Mouse (Mus musculus) heart, postnatal 14 days (tissue): ENCODE data around the gene Cd48. TPM values are rescaled to one million over a fixed set of nuclear protein-coding genes. Genes with fewer than 3 reads are reported as not detected.
"Not testable (repeated sequence)": the region's sequence is repeated elsewhere in the genome, so short reads cannot be mapped to it uniquely, and the experiment has no call there.

Experiments used
- DNase-seq, 2 experiments: peaks; one replicate each; pipeline ENCODE4 v3.0.0; 2021 to 2022
- intact Hi-C: fragments of 180-260 bp; cut with DNase I; formaldehyde crosslinking; loops from one replicate; pipeline ENCODE4 v1.15.1; 2025
- long read RNA-seq, 2 experiments: library from polyadenylated mRNA; stranded (forward); transcript quantifications; one replicate each; pipeline ENCODE4 v2.0.0; 2021
- total RNA-seq, 2 experiments: library from RNA; stranded (reverse); gene quantifications; 2 replicates each; pipeline ENCODE4 v1.2.3; 2021

The Cd48 gene
- total RNA-seq: 1 to 10 TPM; 1.6 to 2.3 TPM
- long read RNA-seq, experiment 1, partial matches to known transcripts: 0 of 4 reads
- long read RNA-seq, experiment 1, other reads (novel, unspliced or antisense): 0 of 4 reads
- long read RNA-seq, experiment 2, partial matches to known transcripts: 0 of 2 reads
- long read RNA-seq, experiment 2, other reads (novel, unspliced or antisense): 0 of 2 reads

- intact Hi-C loops: no loop called here
- no peak for DNase-seq
Measured at GRCm38 (mm10) chr1:171681531-171682299, at the start of gene Cd48. Gene Cd48, plus strand, starts transcription at chr1:171682009.

GRCm38 (mm10) chr1:171635696-171636095 lies 46.1 kb upstream of the Cd48 start:
- intact Hi-C loops: no loop called here
- no peak for DNase-seq

- intact Hi-C loops: no loop called here
- no peak for DNase-seq
Measured at GRCm38 (mm10) chr1:171637101-171637500, 44.7 kb upstream of the Cd48 start.

- intact Hi-C loops: no loop called here
- DNase-seq: no peak
Measured at GRCm38 (mm10) chr1:171638686-171639085, 43.1 kb upstream of the Cd48 start.

GRCm38 (mm10) chr1:171640796-171641195 lies 41.0 kb upstream of the Cd48 start:
- intact Hi-C loops: no loop called here

GRCm38 (mm10) chr1:171643612-171644011 lies 38.2 kb upstream of the Cd48 start:
- intact Hi-C loops: no loop called here
- DNase-seq: no peak

More at GRCm38 (mm10) chr1:171640796-171641195, 41.0 kb upstream of the Cd48 start:
- DNase-seq: no peak

- no peak for DNase-seq
- intact Hi-C loops: no loop called here
Measured at GRCm38 (mm10) chr1:171646429-171646940, 35.3 kb upstream of the Cd48 start.

GRCm38 (mm10) chr1:171647716-171648115 lies 34.1 kb upstream of the Cd48 start:
- intact Hi-C loops: no loop called here
- no peak for DNase-seq

GRCm38 (mm10) chr1:171648840-171649239 lies 33.0 kb upstream of the Cd48 start:
- DNase-seq: no peak
- intact Hi-C loops: no loop called here

GRCm38 (mm10) chr1:171652734-171653133 lies 29.1 kb upstream of the Cd48 start, which contains the start of gene Slamf7:
Gene Slamf7, minus strand, starts transcription at chr1:171653035.
- intact Hi-C loops: no loop called here
- no peak for DNase-seq

- intact Hi-C loops: no loop called here
- DNase-seq: no peak
Measured at GRCm38 (mm10) chr1:171658561-171658991, 23.2 kb upstream of the Cd48 start.

- intact Hi-C loops: no loop called here
- no peak for DNase-seq
Measured at GRCm38 (mm10) chr1:171660423-171660822, 21.4 kb upstream of the Cd48 start.

GRCm38 (mm10) chr1:171661482-171661881 lies 20.3 kb upstream of the Cd48 start:
- no peak for DNase-seq
- intact Hi-C loops: no loop called here

- intact Hi-C loops: no loop called here
- no peak for DNase-seq
Measured at GRCm38 (mm10) chr1:171663757-171664156, 18.1 kb upstream of the Cd48 start.

GRCm38 (mm10) chr1:171666350-171666749 lies 15.5 kb upstream of the Cd48 start:
- intact Hi-C loops: no loop called here
- no peak for DNase-seq

- no peak for DNase-seq
- intact Hi-C loops: no loop called here
Measured at GRCm38 (mm10) chr1:171667160-171667559, 14.6 kb upstream of the Cd48 start.

- intact Hi-C loops, DNase-seq: not testable (repeated sequence)
Measured at GRCm38 (mm10) chr1:171672451-171672850, 9.4 kb upstream of the Cd48 start.

- intact Hi-C loops: no loop called here
Measured at GRCm38 (mm10) chr1:171672854-171673475, 8.8 kb upstream of the Cd48 start.

GRCm38 (mm10) chr1:171674467-171674866 lies 7.3 kb upstream of the Cd48 start:
- intact Hi-C loops: no loop called here

More at GRCm38 (mm10) chr1:171672854-171673475, 8.8 kb upstream of the Cd48 start:
- DNase-seq: peak; percentile 7 to 29

GRCm38 (mm10) chr1:171677721-171678120 lies 4.1 kb upstream of the Cd48 start:
- intact Hi-C loops: no loop called here
- no peak for DNase-seq

More at GRCm38 (mm10) chr1:171674467-171674866, 7.3 kb upstream of the Cd48 start:
- DNase-seq: no peak

GRCm38 (mm10) chr1:171681009-171681408 lies 800 bp upstream of the Cd48 start:
- DNase-seq: no peak
- intact Hi-C loops: no loop called here
